Mouse (Mus musculus) frontal cortex, postnatal 25 days (tissue): Measurements from ENCODE around the gene Gm884.

Experiments used
- DNase-seq, 2 experiments: peaks; one replicate each; pipeline ENCODE4 v3.0.0; 2022; ENCODE audit warnings: low spot score in 2 of 2

The Gm884 gene

DNA sequence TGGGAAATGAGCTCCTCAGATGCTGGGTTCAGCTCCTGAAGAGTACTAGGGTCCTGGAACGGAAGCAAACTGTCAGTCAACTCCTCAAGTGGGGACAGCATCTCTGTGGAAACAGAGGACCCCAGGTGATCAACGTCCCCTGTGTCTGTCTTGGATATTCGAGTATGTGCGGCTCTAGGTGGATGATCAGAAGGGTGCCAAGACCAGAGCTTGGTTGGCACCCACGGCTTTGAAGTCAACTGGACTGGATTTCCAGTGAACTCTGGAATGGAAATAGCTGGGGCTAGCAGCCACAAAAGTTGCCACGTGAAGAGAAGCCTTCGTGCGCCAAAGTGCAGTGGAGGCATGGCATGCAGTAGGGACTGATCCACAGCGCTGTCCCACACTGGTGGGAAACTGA lies at the start of gene Gm884:
Gm884 (minus strand) TSS at position 101 of the 400 bp plus-strand sequence.
- no peak for DNase-seq

DNA sequence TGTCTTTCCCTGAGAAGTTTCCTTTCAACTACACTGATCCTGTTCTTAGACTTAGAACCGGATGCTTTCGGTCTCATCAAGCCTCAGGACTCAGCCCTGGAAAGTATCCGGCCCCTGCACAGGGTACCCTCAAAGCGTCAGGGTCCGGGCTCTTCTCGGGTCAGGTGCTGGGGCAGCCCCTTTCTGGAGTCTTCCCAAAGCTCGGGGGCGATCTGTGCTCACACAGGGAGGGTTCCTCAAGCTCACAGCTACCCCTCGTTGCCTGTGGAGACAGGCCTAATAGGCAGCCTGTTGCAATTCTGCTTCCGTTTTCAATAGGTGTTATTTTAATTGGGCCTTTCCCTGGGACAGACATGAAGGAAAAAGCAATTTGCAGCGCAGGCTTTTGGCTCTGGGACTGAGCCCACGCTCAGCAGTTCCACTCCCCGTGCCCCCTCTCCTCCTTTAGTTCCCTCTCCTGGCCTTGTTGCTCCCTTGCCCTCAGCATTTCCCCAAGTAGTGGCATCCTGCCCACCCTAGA lies 46.0 kb upstream of the Gm884 start:
- no peak for DNase-seq

DNA sequence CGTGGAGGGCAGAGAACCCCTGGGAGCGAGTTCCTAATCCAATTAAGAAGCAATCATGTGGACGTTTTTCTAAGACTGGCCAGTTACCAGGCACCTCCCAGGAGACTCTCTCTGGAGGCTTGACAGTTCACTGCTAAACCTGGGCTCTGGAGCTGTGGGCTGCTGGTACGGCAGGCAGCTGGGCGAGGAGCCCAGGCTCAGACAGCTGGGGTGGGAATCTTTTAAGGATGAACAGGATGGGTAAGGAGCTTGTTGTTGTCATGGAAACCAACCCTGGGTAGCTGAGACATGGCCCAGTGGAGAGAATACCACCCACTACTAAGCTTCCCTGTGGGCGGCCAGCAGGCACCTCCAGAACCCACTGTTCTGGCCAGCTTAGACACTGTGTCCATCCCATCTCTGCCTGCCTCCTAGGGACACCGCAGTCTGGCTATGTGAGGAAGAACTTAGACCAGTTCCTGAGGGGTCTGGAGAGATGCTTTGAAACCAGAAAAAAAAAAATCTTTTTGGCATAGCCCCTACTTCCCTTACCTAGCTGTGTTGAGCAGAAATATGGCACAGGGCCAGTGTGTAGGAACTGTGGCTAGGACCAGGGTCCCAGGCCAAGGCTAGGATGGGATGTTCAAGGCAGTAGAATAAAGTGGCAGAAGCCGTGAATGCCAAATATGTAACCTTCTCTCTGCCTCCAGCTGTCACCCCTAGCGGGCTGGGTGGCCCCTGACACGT lies 45.4 kb upstream of the Gm884 start:
- peak; percentile 50 to 66 for DNase-seq

DNA sequence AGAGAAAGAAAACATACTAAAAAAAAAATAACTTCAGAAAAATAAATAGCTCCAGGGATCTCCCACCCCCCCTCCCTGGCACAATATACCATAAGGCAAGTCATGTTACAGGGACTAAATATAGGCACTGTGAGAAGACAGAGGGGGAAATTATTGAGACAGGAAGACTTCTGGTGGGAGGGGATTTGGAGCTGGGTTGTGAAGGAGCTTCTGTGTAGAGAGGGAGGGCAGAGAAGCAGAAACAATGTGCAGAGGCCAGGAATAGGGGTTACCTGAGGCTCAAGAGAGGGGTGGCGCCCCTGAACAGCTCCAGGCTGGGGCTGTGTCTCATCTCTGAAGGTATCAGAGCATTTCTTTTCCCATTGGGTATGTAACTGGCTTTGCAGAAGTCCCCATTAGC lies 44.8 kb upstream of the Gm884 start:
- no peak for DNase-seq

DNA sequence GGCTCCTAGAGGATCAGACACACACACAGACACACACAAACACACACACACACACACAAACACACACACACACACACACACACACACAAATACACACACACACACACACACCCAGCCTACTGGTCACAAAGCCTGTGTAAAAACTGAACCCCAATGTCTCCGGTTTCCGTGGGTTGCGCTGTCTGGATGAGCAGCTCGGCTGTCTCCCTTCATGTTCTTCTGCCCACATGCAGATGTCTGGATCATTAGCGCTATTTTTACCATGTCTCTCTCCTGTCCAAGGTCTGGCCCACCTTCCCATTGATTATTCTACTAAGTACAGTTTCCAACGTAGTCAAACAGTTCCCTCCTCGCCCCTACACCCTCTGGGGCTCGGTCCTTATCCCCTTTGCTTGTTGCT lies 42.2 kb upstream of the Gm884 start:
- DNase-seq, result no peak

DNA sequence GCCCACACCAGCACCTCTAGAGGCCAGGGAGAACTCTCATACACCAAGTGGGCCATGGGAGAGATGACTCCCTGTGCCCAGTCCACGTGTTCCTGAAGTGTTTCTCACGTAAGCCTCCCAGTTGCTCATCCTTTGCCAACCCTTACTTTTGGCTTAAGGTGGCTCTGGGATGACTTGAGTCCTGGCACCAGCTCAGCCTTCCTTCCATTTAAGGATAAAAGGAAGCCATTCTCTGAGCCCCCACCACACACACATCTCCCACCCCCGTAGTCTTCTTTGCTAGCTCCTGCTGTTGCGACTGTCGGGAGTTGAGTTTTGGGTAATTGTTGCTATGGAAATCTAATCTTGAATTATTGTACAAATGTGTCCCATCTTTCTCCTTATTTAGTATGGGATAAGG lies 41.6 kb upstream of the Gm884 start:
- DNase-seq, result peak in 1 of 2 experiments; percentile 61

DNA sequence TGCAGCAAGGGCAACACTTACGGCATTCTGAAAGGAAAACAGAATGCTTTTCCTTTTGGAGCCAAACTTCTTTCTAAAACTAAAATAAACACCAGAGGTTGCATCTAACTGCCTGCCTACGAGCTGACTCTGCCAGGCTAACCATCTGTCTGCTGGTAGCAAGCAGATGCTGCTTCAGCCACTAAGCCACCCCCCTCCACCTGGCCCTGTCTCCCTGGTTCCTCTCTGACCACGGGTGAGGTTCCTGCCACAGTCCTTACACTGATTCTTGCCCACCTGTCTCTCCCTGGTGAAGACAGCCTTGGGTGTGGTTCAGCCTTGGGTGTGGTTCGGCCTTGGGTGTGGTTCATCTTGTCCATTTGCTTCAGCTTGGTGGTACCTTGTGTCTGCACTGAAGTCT lies 40.9 kb upstream of the Gm884 start:
- no peak for DNase-seq

DNA sequence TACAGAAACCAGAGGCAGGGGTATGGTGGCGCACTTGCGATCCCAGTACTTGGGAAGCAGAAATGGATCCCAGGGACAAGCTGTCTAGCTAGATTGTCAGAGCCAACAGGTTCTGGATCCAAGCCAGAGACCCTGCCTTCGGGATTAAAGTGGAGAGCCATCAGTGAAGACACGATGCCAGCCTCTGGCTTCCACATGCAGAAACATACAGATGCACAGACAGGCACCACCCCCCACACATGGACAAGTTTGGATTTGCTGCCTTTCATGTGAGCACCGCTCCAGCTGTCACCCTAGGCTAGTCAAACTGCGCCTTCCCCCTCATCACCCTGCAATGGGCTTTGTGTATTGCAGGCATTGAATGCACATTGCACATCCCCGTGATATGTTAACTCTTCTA lies 37.2 kb upstream of the Gm884 start:
- no peak for DNase-seq

DNA sequence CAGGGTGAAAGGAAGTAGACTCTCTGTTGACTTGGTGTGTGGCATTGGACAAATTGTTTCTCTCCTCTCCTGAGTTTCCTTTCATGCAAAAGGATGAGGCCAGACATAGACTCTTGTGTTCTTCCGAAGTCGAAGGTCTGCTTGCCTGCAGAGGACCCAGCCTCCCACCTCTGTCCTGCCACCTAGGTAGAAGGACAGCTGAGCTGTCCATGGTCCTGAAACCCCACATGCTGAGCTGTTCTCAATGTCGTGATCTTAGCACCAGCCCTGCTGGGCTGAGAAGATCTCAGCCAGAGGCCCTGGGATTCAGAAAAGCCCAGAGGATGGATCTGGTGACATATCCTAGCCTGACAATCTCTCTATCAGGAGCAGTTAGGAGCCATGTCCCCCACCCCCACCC lies 35.6 kb upstream of the Gm884 start:
- no peak for DNase-seq

DNA sequence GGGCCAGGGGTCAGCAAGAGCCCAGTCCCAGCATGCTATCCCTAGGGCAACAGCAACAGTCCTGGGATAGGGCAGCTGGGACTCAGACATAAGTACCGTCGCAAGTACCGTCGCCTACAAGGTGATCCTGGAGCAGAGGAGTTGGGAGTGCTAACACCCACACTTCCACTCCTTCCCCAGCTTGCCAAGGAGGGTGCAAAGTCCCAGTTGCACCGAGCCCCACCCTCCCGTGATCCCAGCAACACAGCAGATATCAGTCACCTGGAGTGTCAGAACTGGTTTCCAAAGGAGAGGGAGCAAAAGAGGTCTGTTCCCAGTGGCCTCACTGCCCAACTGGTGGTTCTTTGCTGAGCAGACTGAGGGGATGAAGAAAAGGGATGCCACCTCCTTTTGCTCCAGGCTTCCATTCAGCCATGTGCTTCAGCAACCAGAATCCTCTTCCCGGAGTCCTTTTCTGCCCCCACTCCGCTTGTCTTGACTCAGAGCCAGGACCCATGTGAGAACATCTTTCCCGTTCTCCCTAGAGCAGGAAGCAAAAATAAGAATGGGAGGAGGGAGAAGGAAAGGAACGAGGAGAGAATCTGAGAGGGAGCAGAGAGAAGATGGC lies 32.5 kb upstream of the Gm884 start:
- DNase-seq, result no peak

DNA sequence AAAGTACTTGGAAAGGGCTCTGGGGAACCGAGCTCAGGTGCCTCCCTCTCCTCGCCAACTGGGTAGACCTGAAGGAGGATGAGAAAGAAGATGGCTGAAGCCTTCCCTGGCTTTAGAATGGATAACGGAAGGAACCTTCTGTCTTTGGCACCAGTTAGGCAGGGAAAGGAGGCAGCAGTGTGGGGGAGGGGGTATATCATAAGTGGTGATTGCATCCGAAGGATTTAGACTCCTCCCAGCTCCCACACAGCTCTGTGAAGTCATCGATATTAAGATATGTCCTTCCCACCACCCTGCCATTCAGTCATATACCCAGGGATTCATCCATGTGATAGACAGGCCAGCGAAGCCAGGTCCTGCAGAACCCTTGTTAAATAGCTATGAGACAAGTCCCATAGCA lies 30.5 kb upstream of the Gm884 start:
- no peak for DNase-seq

DNA sequence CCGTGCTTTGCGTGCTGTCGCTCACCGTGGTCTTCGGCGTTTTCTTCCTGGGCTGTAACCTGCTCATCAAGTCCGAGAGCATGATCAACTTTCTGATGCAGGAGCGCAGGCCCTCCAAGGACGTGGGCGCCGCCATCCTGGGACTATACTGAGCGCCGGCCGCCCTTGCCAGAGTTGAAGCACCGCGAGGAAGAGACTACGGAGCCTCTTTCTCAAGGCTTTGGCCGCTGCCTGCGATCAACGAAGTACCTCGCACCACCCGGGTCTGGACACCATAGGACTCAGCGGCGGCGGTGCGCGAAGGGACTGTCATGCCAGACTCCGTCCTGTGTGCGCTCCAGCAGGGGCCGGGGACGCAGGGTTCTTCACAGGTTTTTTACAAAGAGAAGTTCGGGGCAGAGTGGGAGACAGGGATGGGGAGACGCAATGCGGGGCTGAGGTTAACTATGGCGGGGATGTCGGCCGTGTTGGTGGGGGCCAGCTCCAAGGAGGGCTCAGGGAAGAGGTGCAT lies 29.1 kb upstream of the Gm884 start:
- DNase-seq, result no peak

DNA sequence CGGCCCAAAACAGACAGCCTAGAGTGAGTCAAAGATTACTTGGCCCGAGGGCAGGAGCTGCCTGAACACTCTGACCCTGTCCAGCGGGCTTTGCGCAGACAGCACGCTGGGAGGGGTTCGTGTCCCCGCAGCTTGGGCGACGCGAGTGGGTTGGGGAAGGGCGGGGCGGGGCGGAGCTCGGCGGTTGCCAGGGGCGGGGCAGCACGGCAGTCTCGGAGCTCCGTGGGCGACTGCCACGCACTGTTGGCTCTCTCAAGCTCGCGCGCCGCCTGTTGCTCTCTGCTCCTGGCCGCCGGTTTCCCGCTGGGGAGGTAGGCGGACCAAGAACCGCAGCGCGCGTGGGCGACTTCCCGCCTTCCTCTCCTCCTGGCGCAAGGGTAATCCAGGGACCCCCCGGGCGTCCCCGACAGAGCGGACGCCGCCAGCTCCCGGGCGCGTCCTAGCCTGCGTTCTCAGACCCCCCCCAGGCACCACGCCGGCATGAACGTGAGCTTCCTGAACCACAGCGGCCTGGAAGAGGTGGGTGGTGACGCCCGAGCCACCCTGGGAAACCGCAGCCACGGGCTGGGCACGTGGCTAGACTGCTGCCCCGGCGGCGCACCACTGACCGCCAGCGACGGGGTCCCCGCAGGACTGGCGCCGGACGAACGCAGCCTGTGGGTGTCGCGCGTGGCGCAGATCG lies 28.5 kb upstream of the Gm884 start, which contains the start of gene Rprml:
Rprml (plus strand) TSS at position 270 of the 682 bp plus-strand sequence.
- DNase-seq, result peak; percentile 68 to 69

DNA sequence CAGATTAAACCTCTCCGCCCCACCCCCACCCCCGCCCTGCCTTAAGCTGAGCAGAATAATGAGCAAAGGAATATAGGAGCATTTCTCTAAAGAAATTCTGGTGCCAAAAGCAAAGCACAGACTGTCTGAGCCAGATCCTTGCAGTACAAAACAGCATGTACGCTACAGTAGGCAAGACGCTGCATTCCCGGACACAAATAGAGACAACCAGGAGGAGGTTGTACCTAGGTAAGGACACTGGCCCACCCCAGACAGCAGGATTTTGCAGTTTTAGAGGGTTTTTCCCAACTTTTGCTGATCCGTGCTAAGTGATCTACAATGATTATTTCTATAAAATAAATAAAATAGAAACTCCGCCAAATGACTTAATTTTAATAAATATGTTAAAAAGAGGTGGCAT lies 27.7 kb upstream of the Gm884 start:
- DNase-seq, result no peak

DNA sequence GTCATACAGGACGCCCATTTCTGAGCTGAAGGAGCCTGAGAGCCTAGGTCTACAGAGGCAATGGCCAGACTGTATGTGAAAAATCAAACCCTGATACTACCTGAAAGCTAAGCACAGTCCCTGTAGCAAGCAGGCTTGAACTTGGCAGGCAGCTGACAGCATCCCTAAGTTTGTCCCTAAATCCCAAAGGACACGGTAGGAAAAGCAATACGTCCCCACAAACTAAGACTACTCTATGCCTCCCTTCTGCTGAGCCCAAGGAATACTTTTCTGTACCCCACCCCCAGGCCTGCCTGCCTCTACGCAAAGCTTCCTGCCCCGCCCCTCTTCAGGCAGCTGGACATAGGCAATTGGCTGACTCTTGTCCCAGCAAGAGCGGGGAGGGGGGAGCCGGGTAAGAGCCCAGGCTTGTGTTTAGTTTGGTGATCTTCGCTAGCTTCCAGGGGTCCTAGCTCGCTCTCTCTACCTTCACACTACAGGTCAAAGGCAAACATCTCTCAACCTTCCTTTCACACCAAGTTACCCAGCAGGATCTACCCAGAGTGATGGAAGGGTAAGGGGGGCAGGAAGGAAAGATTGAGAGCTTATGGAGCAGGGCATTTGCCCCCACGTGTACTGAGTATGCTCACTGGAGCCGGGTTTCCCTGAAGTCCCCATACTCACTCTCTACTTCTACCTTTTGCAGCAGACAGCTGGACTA lies 27.1 kb upstream of the Gm884 start:
- DNase-seq, result no peak

DNA sequence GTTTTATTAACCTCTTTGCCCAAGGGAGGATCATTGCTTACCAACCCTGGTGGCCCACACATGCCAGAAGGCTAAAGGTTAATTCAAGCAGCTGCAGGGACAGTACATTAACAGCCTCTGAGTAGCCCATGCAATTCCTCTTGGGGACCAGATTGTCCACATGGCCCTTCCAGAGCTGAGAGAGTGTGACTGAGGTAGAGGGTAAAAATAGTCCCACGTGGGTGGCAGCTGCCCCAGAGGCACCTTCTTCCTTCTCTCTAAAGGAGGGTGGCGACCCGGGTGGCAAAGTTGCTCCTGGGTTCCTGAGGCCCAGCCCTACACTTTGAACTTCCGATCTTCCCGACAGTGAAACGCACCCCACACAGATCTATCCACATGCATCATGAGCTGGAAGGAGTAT lies 25.4 kb upstream of the Gm884 start:
- no peak for DNase-seq

DNA sequence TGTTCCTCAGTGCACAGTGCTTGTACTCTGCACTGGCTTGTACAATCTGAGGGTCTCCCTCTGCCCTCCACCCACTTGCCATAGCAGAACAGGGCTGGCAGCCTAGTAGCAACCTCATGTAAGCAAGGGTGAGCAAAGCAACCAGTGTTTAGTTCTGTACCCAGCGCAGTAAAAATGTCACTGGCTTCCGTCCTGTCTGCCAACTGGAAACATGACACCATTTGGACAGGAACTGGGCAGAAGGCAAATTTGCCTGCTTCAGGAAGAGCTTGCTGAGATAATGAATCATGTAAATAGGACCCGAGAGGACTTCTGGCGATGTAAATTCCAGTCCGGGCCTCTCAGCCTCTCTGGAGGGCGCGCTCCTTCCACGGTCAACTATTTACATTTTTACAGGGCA lies 24.8 kb upstream of the Gm884 start:
- no peak for DNase-seq

DNA sequence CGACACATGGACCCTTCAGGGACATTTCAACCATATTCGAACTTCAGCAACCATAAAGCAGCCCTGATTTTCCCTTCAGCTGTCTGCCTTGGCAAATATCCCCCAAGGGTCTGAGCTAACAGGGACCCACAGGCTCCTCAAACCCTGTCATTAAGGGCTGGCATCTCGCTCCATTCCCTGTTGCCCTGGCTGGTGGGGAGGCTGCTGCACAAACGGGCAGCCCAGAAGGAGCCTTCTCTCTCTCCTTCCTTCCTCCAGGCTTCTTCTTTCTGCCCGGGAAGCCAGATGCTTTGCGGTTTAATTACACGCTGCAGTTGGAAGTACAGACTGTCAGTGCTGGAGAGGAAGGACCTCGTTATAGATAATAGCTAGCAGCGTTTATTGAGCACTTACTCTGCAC lies 22.3 kb upstream of the Gm884 start:
- DNase-seq, result no peak

DNA sequence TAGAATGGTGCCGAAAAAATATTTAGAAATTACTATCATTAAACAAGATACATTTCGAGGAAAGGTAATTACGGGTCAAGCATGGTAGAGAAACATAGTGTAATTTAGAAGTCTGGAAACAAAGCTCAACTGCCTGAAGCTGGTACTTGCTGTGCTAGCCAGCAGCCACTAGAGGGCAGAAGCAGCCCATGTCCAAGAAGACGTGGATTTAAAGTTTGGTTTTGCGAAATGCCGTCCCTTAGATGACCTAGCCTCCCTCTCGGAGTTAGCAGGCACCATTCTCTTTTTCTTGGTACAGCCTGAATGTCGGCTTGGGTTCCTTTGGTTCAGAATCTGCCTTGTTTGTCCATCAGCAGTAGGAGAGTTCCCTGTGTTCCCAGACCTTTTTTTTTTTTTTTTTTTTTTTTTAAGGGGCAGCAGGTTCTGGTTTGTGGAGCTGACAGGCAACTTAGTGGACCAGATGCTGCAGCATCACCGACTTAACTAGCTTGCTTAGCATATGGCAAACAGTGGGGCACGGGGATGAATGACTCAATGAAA lies 18.5 kb upstream of the Gm884 start:
- DNase-seq, result no peak

DNA sequence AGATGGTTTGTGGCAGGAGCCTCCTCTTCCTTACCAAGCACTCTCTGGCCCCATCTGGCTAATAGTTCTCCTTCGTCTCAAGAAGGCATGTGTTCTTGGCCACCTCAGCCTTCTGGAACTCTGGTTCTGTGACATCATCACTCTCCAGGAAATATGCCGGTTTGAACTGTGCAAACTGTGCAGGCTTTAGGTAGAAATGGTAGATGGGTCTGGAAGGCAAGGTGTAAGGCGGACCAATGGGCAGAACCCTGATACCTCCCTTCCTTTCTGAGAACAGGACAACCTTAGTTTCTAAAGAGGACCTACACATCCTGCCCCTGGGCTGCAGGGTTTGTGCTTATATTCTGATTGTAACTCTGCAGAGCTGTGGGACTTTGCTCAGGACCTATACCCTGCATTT lies 17.9 kb upstream of the Gm884 start, which contains the start of gene Lyzl6:
Lyzl6 (minus strand) TSS at position 101 of the 400 bp plus-strand sequence.
- no peak for DNase-seq

DNA sequence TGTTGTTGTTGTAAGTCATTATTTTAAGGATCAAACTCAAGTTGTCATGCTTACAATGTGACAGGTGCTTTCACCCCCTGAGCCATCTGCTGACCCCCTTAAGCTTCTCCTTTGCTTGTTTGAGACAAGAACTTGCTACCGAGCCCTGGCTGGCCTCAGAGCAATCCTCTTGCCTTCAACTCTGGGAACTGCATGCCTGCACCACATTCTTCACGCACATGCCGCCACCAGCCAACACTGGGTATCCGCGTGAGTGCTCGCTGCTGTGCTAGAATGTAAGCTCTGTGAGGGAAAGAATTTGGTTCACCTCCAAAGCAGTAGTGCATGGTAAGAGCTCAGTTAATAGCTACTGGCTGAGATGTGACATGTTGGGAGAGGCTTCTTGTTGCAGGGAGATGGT lies 15.3 kb upstream of the Gm884 start:
- no peak for DNase-seq

DNA sequence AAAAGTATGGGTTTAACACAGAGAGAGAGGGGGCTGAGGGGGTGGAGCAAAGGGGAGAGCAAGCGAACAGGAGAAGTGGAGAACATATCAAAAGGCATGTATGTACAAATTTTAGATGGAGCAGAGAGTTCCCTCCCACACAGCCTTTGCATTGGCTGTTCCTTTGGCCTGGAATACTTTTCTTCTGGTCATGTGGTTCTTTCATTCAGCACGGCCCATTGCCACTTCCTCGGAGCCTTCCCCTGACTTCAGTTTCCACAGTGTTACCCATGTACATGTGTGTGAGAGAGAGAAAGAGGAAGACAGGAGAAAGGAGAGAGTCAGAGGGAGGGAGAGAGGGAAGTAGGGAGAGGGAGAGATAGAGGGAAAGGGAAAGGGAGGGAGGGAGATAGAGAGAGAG lies 14.5 kb upstream of the Gm884 start:
- no peak for DNase-seq
